Mouse (Mus musculus): Measurements from ENCODE around the gene Kdm2a. TPM values are rescaled to one million over a fixed set of nuclear protein-coding genes. Genes with fewer than 3 reads are reported as not detected.
"Not testable (repeated sequence)": the region's sequence is repeated elsewhere in the genome, so short reads cannot be mapped to it uniquely, and the experiment has no call there.

The Kdm2a gene
- polyA plus RNA-seq, 1 experiment from 2014 or later: 55.0 TPM

GRCm38 (mm10) chr19:4382303-4382702 is 15.8 kb downstream of the Kdm2a start:
- ATAC-seq (ENCODE audit: insufficient number of reproducible peaks, low FRiP score, low TSS enrichment, low read depth); H3K27ac ChIP-seq (replicated peaks); H3K9ac ChIP-seq; H3K9me3 ChIP-seq (replicated peaks); H3K4me2 ChIP-seq (replicated peaks); H3K27me3 ChIP-seq; H3K4me3 ChIP-seq (replicated peaks); H3K4me1 ChIP-seq: not testable (repeated sequence)
- peaks cover 24% of the 10 kb centered on the region; the same call in 1 of the 2 replicates for H3K36me3 ChIP-seq
- 70% methylated on average over 1 of the region's 1 CpGs for WGBS

GRCm38 (mm10) chr19:4370656-4371055 is 27.4 kb downstream of the Kdm2a start:
- no peak for ATAC-seq (ENCODE audit: insufficient number of reproducible peaks, low FRiP score, low TSS enrichment, low read depth)
- no peak overlapping the region for H3K27ac ChIP-seq (replicated peaks)
- H3K9me3 ChIP-seq (replicated peaks): no peaks in the 10 kb centered on the region
- WGBS: 59% methylated on average over 2 of the region's 2 CpGs
- H3K36me3 ChIP-seq: 0 out of 2 replicates have a peak, but pooled peaks cover 1% of the 10 kb centered on the region
- no peak overlapping the region for H3K4me3 ChIP-seq (replicated peaks)
- H3K27me3 ChIP-seq: no peaks in the 10 kb centered on the region
- H3K4me2 ChIP-seq (replicated peaks): no peak overlapping the region
- H3K4me1 ChIP-seq: no peaks in the 10 kb centered on the region
- H3K9ac ChIP-seq: no peak overlapping the region

- no peaks in the 10 kb centered on the region for H3K9me3 ChIP-seq (replicated peaks)
- H3K4me1 ChIP-seq: no peaks in the 10 kb centered on the region
- no peak for ATAC-seq (ENCODE audit: insufficient number of reproducible peaks, low FRiP score, low TSS enrichment, low read depth)
- H3K27ac ChIP-seq (replicated peaks): no peak overlapping the region
- no peak overlapping the region for H3K4me2 ChIP-seq (replicated peaks)
- 81% methylated on average over 1 of the region's 1 CpGs for WGBS
- no peak overlapping the region for H3K4me3 ChIP-seq (replicated peaks)
- H3K9ac ChIP-seq: no peak overlapping the region
- no peaks in the 10 kb centered on the region for H3K27me3 ChIP-seq
- 0 out of 2 replicates have a peak, but pooled peaks cover 2% of the 10 kb centered on the region for H3K36me3 ChIP-seq
Measured at GRCm38 (mm10) chr19:4370254-4370653, 27.8 kb downstream of the Kdm2a start.

- H3K9me3 ChIP-seq (replicated peaks): no peaks in the 10 kb centered on the region
- ATAC-seq (ENCODE audit: insufficient number of reproducible peaks, low FRiP score, low TSS enrichment, low read depth): no peak
- no peaks in the 10 kb centered on the region for H3K4me1 ChIP-seq
- H3K4me2 ChIP-seq (replicated peaks): no peak overlapping the region
- 86% methylated on average over 2 of the region's 2 CpGs for WGBS
- no peaks in the 10 kb centered on the region for H3K27me3 ChIP-seq
- H3K9ac ChIP-seq: no peak overlapping the region
- no peak overlapping the region for H3K4me3 ChIP-seq (replicated peaks)
- peaks cover 53% of the 10 kb centered on the region for H3K36me3 ChIP-seq
- H3K27ac ChIP-seq (replicated peaks): no peak overlapping the region
Measured at GRCm38 (mm10) chr19:4349455-4349854, 48.6 kb downstream of the Kdm2a start.

GRCm38 (mm10) chr19:4346479-4346878 is 51.6 kb downstream of the Kdm2a start:
- WGBS: 90% methylated on average over 1 of the region's 1 CpGs
- no peak for ATAC-seq (ENCODE audit: insufficient number of reproducible peaks, low FRiP score, low TSS enrichment, low read depth)
- Histone ChIP-seq H3K4me1 (no peaks in the 10 kb centered on the region), H3K36me3 (peaks cover 58% of the 10 kb centered on the region), H3K27me3 (no peaks in the 10 kb centered on the region), H3K27ac (replicated peaks) (no peak overlapping the region), H3K4me2 (replicated peaks) (no peak overlapping the region), H3K9ac (no peak overlapping the region), H3K4me3 (replicated peaks) (no peak overlapping the region), H3K9me3 (replicated peaks) (no peaks in the 10 kb centered on the region)

- Histone ChIP-seq H3K4me1 (peaks cover 11% of the 10 kb centered on the region), H3K9ac (no peak overlapping the region), H3K27me3 (no peaks in the 10 kb centered on the region), H3K9me3 (replicated peaks) (no peaks in the 10 kb centered on the region), H3K36me3 (peaks cover 36% of the 10 kb centered on the region), H3K4me2 (replicated peaks) (no peak overlapping the region), H3K27ac (replicated peaks) (no peak overlapping the region), H3K4me3 (replicated peaks) (no peak overlapping the region)
- 24% methylated on average over 2 of the region's 2 CpGs for WGBS
- ATAC-seq (ENCODE audit: insufficient number of reproducible peaks, low FRiP score, low TSS enrichment, low read depth): no peak
Measured at GRCm38 (mm10) chr19:4338162-4338561, 59.9 kb downstream of the Kdm2a start.

GRCm38 (mm10) chr19:4333791-4334190 is 64.3 kb downstream of the Kdm2a start:
- H3K4me3 ChIP-seq (replicated peaks): peak overlapping the region; percentile 54
- H3K36me3 ChIP-seq: peaks cover 24% of the 10 kb centered on the region
- peak overlapping the region; percentile 61 for H3K4me2 ChIP-seq (replicated peaks)
- peak; percentile 99 for ATAC-seq (ENCODE audit: insufficient number of reproducible peaks, low FRiP score, low TSS enrichment, low read depth)
- H3K9me3 ChIP-seq (replicated peaks): no peaks in the 10 kb centered on the region
- peak overlapping the region; percentile 37 for H3K9ac ChIP-seq
- H3K27ac ChIP-seq (replicated peaks): peak overlapping the region; percentile 93
- H3K4me1 ChIP-seq: peaks cover 26% of the 10 kb centered on the region
- H3K27me3 ChIP-seq: no peaks in the 10 kb centered on the region
- 0% methylated on average over 16 of the region's 16 CpGs for WGBS

- Histone ChIP-seq H3K27ac (replicated peaks) (peak overlapping the region; percentile 93), H3K9ac (peak overlapping the region; percentile 37), H3K36me3 (peaks cover 24% of the 10 kb centered on the region), H3K4me2 (replicated peaks) (peak overlapping the region; percentile 61), H3K27me3 (no peaks in the 10 kb centered on the region), H3K4me1 (peaks cover 26% of the 10 kb centered on the region), H3K4me3 (replicated peaks) (peak overlapping the region; percentile 54), H3K9me3 (replicated peaks) (no peaks in the 10 kb centered on the region)
- 1% methylated on average over 13 of the region's 13 CpGs for WGBS
- no peak; the same call in 1 of the 2 replicates for ATAC-seq (ENCODE audit: insufficient number of reproducible peaks, low FRiP score, low TSS enrichment, low read depth)
Measured at GRCm38 (mm10) chr19:4333100-4333775, 64.8 kb downstream of the Kdm2a start.

GRCm38 (mm10) chr19:4332653-4333052 is 65.4 kb downstream of the Kdm2a start:
- Histone ChIP-seq H3K27ac (replicated peaks) (peak overlapping the region; percentile 93), H3K36me3 (peaks cover 29% of the 10 kb centered on the region), H3K4me3 (replicated peaks) (peak overlapping the region; percentile 54), H3K9me3 (replicated peaks) (no peaks in the 10 kb centered on the region), H3K4me1 (peaks cover 26% of the 10 kb centered on the region), H3K9ac (peak overlapping the region; percentile 37), H3K27me3 (no peaks in the 10 kb centered on the region), H3K4me2 (replicated peaks) (peak overlapping the region; percentile 61)
- ATAC-seq (ENCODE audit: insufficient number of reproducible peaks, low FRiP score, low TSS enrichment, low read depth): no peak
- WGBS: 0% methylated on average over 4 of the region's 4 CpGs

GRCm38 (mm10) chr19:4331273-4331672 is 66.8 kb downstream of the Kdm2a start:
- Histone ChIP-seq H3K9me3 (replicated peaks) (no peaks in the 10 kb centered on the region), H3K4me2 (replicated peaks) (no peak overlapping the region), H3K27me3 (no peaks in the 10 kb centered on the region), H3K4me1 (peaks cover 26% of the 10 kb centered on the region), H3K27ac (replicated peaks) (no peak overlapping the region), H3K4me3 (replicated peaks) (no peak overlapping the region), H3K36me3 (peaks cover 43% of the 10 kb centered on the region), H3K9ac (no peak overlapping the region)
- WGBS: 85% methylated on average over 3 of the region's 3 CpGs
- no peak for ATAC-seq (ENCODE audit: insufficient number of reproducible peaks, low FRiP score, low TSS enrichment, low read depth)

- H3K27ac ChIP-seq (replicated peaks): no peak overlapping the region
- no peaks in the 10 kb centered on the region for H3K27me3 ChIP-seq
- H3K4me3 ChIP-seq (replicated peaks): no peak overlapping the region
- H3K4me1 ChIP-seq: peaks cover 26% of the 10 kb centered on the region
- peaks cover 50% of the 10 kb centered on the region for H3K36me3 ChIP-seq
- H3K9me3 ChIP-seq (replicated peaks): no peaks in the 10 kb centered on the region
- ATAC-seq (ENCODE audit: insufficient number of reproducible peaks, low FRiP score, low TSS enrichment, low read depth): no peak
- no peak overlapping the region for H3K9ac ChIP-seq
- 87% methylated on average over 2 of the region's 2 CpGs for WGBS
- H3K4me2 ChIP-seq (replicated peaks): no peak overlapping the region
Measured at GRCm38 (mm10) chr19:4330603-4331002, 67.5 kb downstream of the Kdm2a start.

- peaks cover 15% of the 10 kb centered on the region for H3K4me1 ChIP-seq
- no peaks in the 10 kb centered on the region for H3K9me3 ChIP-seq (replicated peaks)
- 88% methylated on average over 8 of the region's 8 CpGs for WGBS
- no peak for ATAC-seq (ENCODE audit: insufficient number of reproducible peaks, low FRiP score, low TSS enrichment, low read depth)
- no peak overlapping the region for H3K27ac ChIP-seq (replicated peaks)
- H3K4me3 ChIP-seq (replicated peaks): no peak overlapping the region
- H3K9ac ChIP-seq: no peak overlapping the region
- H3K4me2 ChIP-seq (replicated peaks): no peak overlapping the region
- H3K36me3 ChIP-seq: peaks cover 68% of the 10 kb centered on the region
- H3K27me3 ChIP-seq: no peaks in the 10 kb centered on the region
Measured at GRCm38 (mm10) chr19:4328737-4329304, 69.3 kb downstream of the Kdm2a start.

All from embryonic facial prominence, embryonic 15.5 days (tissue).